Mouse (Mus musculus) left cerebral cortex, postnatal 4 days (tissue): Measurements from ENCODE around the gene Tpcn1. TPM values are rescaled to one million over a fixed set of nuclear protein-coding genes. Genes with fewer than 3 reads are reported as not detected.

ENCODE experiments used
- DNase-seq: peaks from one replicate; pipeline ENCODE4 v3.0.0-alpha.2; 2022
- intact Hi-C: fragments of 180-260 bp; cut with DNase I; formaldehyde crosslinking; loops from one replicate; pipeline ENCODE4 v1.15.1; 2025
- total RNA-seq, 2 experiments: library from RNA; stranded (reverse); gene quantifications; 2 replicates each; pipeline ENCODE4 v1.2.3; 2021

The Tpcn1 gene
- total RNA-seq, 2 experiments from 2014 or later: 42.0 to 44.1 TPM

DNA sequence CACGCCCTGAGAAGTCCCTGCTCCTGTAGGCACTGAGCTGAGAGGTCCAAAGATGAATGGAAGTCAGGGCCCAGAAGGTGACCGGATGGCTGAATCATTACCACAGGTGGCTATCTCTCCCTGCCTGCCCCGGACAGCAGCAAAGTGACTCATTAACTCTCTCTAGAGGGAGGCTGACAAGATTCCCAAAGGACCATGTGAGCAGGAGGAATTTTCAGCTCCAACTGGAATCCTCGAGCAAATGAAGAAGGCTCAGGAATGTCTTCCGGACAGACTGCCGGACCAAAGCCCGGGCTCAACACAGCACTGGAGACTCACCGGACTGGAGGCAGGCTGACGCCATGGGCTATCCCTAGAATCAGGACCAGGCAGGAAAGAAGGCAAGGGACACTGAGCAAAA, 6.5 kb downstream of the Tpcn1 start:
- DNase-seq: no peak
- intact Hi-C loops: no loop called here

DNA sequence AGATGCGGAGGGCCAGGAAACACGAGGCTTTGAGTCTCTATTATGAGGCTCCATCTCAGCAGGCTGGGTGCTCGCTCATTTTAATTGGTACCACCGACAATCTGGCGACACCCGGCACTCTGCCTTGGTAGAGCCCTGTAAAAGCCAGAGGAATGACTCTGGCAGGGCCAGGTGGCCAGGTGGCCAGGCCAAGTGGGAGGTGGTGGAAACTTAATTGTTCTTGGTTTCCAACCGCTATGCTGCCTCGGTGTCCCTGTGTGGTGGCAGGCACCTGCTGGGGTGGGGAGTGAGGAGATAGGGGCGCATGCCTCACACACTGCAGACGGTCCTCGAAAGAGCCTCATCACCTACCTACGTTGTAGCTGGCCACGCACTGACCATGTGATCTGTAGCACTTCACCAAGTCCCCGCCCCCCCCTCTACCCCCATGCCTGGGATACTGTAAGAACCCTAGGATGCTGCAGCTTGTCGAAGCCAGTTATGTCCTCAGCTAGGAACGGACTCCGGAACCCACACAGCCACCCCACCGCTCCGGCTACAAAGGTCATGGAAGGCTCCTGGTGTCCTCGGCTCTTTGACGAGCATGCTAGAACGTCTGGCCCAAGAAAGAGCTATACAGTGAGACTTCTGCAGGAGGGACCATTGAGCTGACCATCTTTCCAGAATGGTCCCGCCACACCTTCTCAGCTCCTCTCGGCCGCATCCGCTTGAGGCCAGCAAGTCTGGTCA, 8.4 kb downstream of the Tpcn1 start:
- intact Hi-C loops: no loop called here
- DNase-seq: peak; percentile 72

DNA sequence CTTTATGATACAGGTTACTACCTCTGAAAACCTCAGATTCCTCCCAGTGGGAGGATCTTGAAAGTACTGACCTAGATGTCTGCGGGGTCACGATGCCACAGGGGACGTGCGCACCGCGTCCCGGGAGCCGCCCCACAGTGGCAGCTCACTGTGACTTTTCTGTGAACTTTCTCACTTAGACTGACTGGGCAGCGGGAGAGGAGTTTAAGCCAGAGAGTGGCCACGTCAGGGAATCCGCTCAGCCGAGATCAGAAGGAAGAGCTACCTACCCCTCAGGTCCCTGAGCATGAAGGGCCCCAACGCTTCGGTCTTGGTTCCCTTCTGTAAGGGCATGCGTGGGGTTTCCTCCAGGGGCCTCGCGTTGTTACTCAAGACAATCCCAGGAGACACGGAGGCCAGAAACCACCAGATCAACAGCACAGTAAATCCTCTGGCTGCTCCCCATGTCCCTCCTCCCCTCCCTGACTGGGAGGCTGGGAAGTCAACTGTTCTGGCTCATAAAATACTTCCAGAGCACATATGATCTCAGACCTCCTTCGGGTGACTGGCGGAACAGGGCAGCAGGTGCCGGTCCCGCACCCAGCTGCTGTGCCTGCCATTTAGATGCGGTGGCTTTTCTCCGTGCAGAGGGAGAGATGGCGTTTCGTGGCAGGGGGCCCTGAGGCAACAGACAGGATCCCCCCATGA, 9.1 kb downstream of the Tpcn1 start:
- DNase-seq: no peak
- intact Hi-C loops: no loop called here

DNA sequence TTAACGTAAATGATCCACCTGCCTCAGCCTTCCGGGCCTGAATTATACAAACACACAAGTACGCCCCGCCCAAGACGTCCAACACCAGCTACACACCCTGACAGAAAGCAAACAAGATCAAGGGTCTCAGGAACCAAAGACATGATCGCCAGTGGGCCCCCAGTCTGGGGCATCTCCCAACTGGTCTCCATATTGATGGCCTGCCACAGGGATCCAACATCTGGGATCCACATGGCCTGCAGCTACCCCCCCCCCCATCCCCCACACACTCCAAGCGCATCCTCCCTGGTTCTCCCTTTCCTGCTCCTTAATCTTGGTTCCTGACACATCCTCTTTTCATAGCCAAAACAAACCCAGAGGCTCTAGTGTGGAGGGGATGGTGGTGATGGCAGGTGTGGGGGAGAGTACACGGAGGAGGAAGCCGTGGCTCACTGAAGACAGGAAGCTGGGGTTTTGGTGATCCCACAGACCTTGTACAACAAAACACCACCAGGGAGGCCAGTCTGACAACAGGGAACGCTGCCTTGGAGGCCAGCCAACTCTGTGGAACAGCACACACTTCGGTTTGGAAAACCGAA, 9.9 kb downstream of the Tpcn1 start:
- peak; percentile 54 for DNase-seq
- intact Hi-C loops: no loop called here

DNA sequence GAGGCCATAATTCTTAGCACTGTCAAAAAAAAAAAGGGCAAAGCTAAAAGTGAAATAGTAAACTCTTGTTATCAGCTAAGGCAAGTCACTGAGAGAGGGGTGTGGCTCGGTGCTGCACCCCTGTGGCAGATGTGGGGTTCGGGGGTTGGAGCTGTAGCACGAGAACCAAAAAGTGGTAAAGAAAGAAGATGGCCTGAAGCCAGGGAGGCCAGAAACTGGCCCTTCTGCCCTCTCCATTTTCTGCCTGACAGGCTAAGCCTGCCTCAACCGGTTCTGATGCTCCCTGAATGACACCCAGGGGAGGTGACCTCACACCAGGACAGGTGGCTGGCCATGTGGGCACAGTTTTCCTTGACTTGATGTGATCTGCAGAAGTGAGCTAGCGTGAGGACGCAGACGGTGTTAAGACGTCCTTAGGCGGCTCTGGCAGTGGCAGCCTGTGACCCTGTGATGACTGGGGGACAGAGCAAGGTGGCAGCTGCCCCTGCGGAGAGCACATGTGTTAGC, 10.5 kb downstream of the Tpcn1 start:
- intact Hi-C loops: no loop called here
- peak; percentile 56 for DNase-seq

DNA sequence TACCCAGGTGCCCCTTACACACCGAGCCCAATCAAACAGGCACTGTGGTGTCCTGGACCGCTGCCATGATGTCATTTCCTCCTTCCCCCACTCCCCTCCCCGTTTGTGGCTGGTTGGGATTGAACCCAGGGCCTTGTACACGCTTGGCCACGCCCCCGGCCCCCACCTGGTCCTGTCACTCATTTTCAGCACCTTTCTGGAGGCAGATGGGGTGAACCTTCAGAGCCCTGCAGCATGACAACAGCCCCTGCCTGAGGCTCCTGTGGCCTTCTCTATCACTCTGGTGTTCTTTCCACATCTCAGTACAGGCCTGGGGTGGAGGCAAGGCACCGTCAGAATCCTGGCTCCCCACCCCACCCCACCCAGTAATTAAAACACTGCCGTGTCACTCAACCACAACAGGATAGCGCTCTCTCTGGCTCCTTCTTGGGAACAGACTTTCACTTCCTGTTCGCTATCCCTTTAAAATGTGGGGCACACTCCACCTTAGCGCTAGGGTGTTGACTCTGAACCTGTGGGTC, 11.6 kb downstream of the Tpcn1 start:
- intact Hi-C loops: no loop called here
- no peak for DNase-seq

DNA sequence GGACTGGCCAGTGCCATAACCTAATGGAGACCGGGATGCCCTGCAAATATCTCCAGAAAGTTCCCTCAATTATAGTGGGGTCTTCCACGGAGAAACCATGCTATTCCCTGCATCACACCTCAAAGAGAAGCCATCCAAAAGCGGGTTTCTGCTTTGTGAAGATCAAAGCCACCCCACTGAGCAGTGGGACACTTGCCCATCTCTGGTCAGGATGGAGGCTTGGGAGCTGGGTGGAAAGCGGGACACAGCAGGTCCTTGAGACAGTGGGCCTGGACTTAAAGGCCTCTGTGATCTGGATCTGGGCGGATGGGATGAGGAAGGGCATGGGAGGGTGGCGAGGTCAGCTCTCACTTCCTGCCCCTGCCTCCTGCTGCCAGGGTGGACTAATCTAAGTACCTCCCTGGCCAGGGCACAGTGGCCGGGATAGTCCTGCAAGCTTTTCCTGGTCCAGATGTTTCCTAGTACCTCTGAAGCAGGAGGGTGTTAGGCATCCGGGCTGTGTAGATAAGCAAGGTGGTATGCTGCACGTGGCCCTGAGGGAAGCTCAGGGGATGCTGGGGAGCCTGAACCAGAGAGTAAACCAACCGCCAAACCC, 13.9 kb downstream of the Tpcn1 start:
- DNase-seq: peak; percentile 62
- intact Hi-C loops: no loop called here

DNA sequence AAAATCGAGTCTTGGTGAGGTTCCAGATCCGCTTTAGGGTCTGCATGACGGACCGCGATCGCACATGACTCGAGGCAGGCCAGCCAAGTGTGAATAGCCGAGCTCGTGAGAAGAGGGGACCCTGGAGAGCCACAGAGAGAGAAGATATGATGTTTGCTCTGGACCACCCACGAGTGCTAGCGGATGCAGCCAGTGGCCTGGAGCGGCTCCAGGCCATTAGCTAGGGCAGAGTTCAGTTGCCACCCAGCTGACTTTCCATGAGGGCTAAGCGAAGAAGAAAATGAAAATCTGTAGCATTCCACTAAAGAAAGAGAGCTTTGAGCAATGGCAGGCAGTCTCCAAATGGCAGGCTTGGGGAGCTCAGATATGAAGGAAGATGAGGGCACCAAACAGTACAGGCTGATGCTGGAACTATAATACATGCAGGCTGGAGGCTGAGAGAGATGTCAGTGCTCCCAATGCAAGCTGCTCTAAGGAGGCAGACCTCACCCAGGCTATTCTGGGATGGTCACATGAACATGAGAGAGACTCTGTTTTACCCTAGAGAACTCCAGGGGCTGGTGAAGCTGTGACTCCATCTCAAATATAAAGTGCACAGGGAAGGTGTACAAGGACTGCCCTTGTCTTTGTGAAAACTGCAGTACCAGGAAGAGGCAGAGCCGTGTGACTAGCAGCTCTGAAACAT, 17.3 kb downstream of the Tpcn1 start:
- DNase-seq: peak; percentile 67
- intact Hi-C loops: no loop called here

DNA sequence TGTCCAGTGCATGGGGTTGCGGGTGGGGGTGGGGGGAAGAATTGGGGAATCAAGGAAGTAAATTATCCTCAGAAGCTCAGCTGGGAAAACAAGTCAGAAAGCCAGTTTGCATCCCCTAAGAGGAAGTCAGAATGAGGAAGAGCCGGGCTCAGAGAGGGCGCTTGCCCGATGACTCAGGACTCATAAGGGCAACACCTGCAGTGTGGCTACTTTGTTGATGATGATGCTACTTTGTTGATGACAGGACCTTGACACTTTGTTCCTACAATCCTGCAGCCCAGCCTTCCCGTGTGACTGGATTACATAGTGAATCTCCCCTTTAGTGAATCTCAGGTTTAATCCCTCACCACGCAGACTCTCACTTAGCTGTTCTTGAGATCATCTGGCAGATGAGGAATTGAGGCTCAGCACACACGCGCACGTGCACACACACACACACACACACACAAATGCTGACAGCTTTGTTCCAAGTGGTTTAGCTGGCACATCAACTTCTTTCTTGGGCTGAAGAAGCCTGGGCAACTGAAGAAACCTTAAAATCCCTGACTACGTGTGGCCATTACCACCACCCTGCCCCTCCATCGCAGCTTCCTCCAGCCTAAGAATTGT, 18.1 kb downstream of the Tpcn1 start:
- DNase-seq: no peak
- intact Hi-C loops: no loop called here

DNA sequence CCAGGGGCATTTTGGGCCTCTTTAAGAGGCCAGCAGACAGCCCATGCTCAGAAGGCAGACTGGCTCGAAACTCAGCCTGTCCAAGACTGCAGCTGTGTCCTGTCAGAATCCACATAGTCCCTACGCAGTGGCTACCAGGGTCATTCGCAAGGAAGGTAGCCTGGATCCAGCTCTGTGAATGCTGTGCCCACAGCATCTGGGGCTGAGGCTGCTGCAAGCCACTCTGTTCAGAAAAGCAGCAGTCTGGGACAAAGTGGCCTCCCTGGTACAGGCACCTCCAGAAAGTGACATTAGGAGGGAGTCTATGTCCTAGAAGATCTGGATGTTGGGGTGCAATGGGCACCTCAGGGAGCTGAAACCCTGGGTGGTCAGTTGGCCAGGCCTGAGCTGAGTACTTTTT, 18.7 kb downstream of the Tpcn1 start:
- intact Hi-C loops: no loop called here
- no peak for DNase-seq

DNA sequence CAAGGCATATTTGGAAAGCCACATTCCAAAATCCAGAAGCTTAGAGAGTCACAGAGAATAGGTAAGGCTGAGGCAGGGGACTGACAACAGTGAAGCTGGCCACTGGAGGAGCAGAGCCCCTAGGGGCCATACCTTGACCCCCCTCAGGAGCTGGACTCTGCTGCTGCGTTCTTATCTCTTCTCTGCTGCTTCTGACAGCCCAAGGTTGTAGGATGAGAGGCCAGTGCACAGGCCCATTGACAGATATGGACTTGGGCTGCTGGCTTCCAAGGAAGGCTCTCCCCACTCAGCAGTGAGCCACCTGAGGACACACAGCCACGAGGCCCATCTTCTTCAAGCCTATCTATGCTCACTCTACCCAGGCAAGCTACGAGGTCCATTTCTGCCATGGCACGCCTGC, 19.5 kb downstream of the Tpcn1 start:
- no peak for DNase-seq
- intact Hi-C loops: no loop called here

DNA sequence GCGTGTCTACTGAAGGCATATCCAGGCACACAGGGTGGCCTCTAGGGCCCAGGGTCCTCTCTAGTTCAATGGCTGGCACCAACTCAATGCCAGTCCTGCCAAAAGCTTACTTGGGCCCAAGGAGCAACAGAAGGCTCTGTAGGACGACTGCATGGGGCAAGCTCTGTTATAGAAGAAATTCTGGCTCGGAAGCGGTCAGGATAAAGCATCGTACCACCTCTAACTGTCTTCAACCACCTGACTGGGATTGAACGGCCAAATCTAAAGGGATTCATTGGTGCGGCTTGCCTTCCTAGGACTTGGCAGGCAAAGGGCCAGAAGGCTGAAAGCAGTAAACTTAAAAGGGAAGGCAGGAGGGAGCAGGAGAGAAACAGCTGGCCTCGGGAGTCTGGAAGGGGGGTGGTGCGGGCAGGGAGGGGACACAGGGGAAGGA, 20.1 kb downstream of the Tpcn1 start:
- peak; percentile 83 for DNase-seq

DNA sequence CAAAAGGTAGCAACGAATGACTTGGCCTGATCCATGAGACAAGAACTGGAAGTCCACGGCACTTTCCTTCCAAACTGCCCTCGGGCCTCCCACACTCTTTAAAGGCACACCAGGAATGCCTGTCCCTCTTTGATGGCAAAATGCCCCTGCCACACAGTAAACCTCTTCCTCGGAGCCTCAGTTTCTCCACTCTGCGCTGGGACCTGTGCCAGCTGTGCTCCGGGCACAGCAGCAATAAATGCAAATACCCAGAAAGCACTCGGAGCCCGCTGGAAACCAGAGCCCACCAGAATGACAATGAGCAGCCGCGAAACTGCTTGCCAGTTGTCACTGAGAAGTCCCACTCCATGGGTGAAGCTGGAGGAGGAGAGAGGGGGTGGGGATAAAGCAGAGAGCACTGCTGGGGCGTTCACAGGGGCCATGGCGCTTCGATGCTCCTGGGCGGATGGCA, 20.7 kb downstream of the Tpcn1 start:
- intact Hi-C loops: no loop called here

More for the DNA sequence above, 20.1 kb downstream of the Tpcn1 start:
- intact Hi-C loops: no loop called here

DNA sequence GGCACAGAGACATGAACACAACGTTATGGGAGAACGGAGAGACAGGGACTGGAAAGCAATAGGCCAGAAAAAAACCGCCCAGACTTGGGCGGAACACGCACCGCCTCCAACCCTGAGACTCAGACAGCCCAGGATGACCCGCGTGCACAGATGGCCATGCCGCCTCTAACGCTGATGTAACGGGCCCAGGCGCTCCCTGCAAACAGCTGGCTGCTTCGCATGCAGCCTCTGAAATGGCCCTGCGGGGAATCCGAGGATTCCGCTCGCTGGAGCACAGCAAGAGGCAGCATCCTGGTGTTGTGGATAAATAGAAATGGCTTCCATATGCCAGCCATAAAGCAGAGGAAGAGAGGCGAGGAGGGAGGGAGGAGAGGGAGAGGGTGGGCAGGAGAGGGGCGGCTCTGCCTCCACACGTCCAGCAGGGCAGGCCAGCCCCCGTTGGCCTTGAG, 21.2 kb downstream of the Tpcn1 start:
- DNase-seq: peak; percentile 87

More for the DNA sequence above, 20.7 kb downstream of the Tpcn1 start:
- DNase-seq: peak; percentile 51

DNA sequence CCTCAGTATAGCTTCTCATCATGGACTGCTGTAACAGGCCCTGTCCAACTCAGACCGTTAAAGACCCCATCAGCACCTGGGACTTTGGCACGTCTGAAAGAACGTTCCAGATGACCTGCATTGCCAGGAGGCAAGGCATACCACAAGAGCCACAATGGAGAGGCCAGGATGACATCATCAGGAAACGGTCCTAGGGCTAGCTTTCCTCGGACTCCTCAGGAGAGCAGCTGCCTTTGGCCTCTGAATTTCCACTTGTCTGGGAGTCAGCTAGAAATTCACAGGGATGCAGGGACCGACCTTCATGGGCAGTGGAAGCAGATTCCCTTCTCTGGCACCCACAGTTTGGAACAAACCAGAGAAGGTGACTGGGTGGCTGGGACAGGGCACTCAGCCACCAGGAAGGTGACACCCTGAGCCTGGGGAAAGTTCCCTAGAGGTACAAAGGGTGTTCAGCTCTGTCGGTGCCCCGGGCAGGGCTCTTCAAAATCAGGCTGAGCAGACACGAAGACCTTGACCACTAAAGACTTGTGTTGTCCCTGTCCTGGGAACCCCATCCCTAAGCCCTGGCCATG, 21.7 kb downstream of the Tpcn1 start:
- peak; percentile 49 for DNase-seq
- intact Hi-C loops: no loop called here

More for the DNA sequence above, 21.2 kb downstream of the Tpcn1 start:
- intact Hi-C loops: no loop called here

DNA sequence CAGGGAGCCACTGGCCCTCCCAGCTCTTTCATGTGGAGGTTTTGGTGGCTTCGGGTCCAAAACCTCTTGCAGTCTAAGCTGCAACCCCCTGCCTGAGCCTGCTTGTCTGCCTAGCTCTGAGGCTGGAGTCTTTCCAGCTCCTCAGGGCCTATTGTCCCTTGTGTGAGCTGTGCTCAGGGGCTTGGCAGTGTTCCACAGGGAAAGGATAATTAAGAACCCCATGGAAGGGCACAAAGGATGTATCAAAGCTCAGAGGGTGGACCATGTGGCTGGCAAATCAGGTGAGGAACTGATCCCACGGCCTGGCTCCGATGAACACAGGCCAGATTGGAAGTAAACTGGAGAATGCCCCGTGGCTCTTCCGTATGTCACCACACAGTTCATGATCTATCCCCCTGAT, 22.4 kb downstream of the Tpcn1 start:
- intact Hi-C loops: no loop called here
- DNase-seq: peak; percentile 90

DNA sequence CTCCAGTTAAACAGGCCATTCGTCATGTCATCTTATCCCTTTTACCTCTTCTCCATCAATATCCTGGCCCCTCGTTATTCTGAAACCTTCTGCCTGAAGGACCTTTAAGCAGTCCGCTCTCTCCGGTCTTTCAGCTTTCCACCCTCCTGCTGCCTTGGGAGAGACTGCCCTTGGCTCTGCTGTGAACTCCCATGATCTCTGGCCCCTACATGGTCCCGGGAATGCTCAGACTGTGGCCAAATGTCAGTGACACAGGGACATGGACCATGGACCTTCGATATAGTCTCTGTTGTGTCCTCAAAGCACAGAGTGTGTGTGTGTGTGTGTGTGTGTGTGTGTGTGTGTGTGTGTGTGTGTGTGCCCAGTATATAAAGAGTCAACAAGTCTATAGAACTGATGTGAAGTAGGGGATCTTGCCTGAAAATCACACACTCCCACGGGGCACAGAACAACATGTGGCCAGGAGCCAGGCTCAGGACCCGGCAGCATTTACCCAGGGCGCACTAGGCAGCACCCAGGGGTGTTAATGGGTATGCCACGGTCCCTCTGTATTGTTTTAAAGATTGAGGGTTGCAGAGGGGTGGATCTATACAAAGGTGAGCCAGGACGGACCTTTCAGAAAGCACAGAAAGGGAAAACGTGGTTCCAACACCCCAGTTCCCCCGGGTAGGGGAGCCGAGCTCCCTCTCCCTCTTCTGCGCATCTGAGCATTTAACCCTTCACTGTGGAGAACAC, 23.1 kb downstream of the Tpcn1 start:
- intact Hi-C loops: no loop called here
- no peak for DNase-seq

DNA sequence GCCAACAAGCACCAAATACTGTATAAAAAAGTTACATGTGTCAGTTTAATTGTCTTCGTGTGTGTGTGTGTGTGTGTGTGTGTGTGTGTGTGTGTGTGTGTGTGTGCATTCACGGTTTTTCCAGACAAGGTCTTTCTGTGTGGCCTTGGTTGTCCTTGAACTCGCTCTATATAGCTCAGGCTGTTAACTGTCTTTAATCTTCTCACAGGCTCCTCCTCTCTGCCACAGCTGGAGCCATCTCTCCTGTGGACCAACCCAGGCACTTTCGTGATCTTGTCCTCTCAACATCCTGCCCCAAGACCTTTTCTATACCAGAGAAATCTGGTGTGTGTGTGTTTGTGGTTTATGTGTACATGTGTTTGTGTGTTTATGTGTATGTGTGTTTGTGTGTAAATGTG, 24.6 kb downstream of the Tpcn1 start:
- intact Hi-C loops: no loop called here
- no peak for DNase-seq
